ENCODE assay signal across 9 mouse cellular contexts in the genomic region with DNA sequence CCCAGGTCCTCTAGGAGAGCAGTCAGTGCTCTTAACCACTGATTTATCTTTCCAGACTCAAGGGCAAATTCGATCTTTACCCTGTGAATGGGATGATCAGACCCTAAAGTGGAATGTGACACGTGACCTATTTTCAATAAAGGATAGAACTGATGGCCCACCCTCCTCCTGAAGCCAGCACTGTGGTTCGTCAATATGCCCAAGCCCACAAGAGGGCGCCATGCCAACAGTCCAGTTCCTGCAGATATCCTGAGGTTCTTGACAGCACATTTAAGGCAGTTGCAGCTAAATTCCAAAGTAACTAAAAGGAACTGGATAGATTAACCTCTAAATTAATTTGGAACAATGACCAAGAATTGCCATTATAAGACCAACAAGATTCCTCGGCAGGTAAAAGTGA. TPM values are rescaled to one million over a fixed set of nuclear protein-coding genes. Genes with fewer than 3 reads are reported as not detected.
A peak's percentile ranks its signal among the peaks of the same experiment; 100 is the strongest.
DNase-seq lines count a peak whose midpoint lies in the region; ATAC-seq lines count a peak whose summit lies in the region.
"Had no signal": no experiment of that assay in that cellular context is flagged by ENCODE, and none has a peak within 500 bp of the region (broad histone marks: within the 10 kb centered on the region; RNA-seq: fewer than 3 reads in every experiment).

No protein-coding gene starts in this region.

- H3K36me3 ChIP-seq in heart, embryonic 10.5 days: no peaks in the 10 kb centered on the region
- no peaks in the 10 kb centered on the region for H3K36me3 ChIP-seq in neural tube, embryonic 11.5 days (ENCODE audit: control insufficient read depth, insufficient read depth, low read length)
- no peaks in the 10 kb centered on the region for H3K36me3 ChIP-seq in hindbrain, embryonic 12.5 days
- H3K36me3 ChIP-seq: embryonic facial prominence, embryonic 13.5 days had no signal

- H3K4me3 ChIP-seq in heart, embryonic 10.5 days: no peak overlapping the region
- no peak overlapping the region for H3K4me3 ChIP-seq in neural tube, embryonic 11.5 days (ENCODE audit: low read depth, low read length)
- no peak overlapping the region for H3K4me3 ChIP-seq in hindbrain, embryonic 12.5 days
- H3K4me3 ChIP-seq: embryonic facial prominence, embryonic 13.5 days had no signal

- no peaks in the 10 kb centered on the region for H3K9me3 ChIP-seq in heart, embryonic 10.5 days
- H3K9me3 ChIP-seq in neural tube, embryonic 11.5 days (ENCODE audit: control insufficient read depth, low read length): no peaks in the 10 kb centered on the region
- no peaks in the 10 kb centered on the region for H3K9me3 ChIP-seq in hindbrain, embryonic 12.5 days (replicated peaks)
- H3K9me3 ChIP-seq: embryonic facial prominence, embryonic 13.5 days had no signal

- peak; percentile 68 for DNase-seq in heart, adult 8-10 months (ENCODE audit: low spot score)
- DNase-seq in heart, embryonic 10.5 days (ENCODE audit: low spot score): no peak
- peak; percentile 72 for DNase-seq in right cerebral cortex, postnatal 4 days
- no peak for DNase-seq in right cerebral cortex, adult 18-20 months
- DNase-seq in adrenal gland, postnatal 36 days: peak; percentile 69 to 77
- peak; percentile 65 for DNase-seq in induced T-regulatory cell, adult 2 months (ENCODE audit: low read depth)
- DNase-seq in neural tube, embryonic 11.5 days (ENCODE audit: low spot score): peak; percentile 69

- H3K4me2 ChIP-seq in neural tube, embryonic 11.5 days (ENCODE audit: low read depth): no peak overlapping the region
- no peak overlapping the region for H3K4me2 ChIP-seq in hindbrain, embryonic 12.5 days (replicated peaks)
- H3K4me2 ChIP-seq: embryonic facial prominence, embryonic 13.5 days had no signal

- peaks cover 27% of the 10 kb centered on the region for H3K4me1 ChIP-seq in heart, embryonic 10.5 days
- peaks cover 17% of the 10 kb centered on the region for H3K4me1 ChIP-seq in neural tube, embryonic 11.5 days (ENCODE audit: control insufficient read depth, insufficient read depth, low read length)
- peaks cover 22% of the 10 kb centered on the region for H3K4me1 ChIP-seq in hindbrain, embryonic 12.5 days

- WGBS in heart, embryonic 10.5 days: 22% methylated on average over 5 of the region's 5 CpGs
- WGBS in neural tube, embryonic 11.5 days: 26% methylated on average over 5 of the region's 5 CpGs
- 23% methylated on average over 5 of the region's 5 CpGs for WGBS in hindbrain, embryonic 12.5 days

- no peak overlapping the region for H3K9ac ChIP-seq in neural tube, embryonic 11.5 days (ENCODE audit: low read length)
- no peak overlapping the region for H3K9ac ChIP-seq in hindbrain, embryonic 12.5 days

- H3K27me3 ChIP-seq in heart, embryonic 10.5 days (ENCODE audit: insufficient read depth, poor library complexity, severe bottlenecking): peaks cover 38% of the 10 kb centered on the region
- H3K27me3 ChIP-seq in neural tube, embryonic 11.5 days (ENCODE audit: control insufficient read depth, insufficient read depth, low read length): peaks cover 15% of the 10 kb centered on the region
- peaks cover 36% of the 10 kb centered on the region for H3K27me3 ChIP-seq in hindbrain, embryonic 12.5 days

- ATAC-seq in neural tube, embryonic 11.5 days (ENCODE audit: insufficient read depth, low FRiP score, low TSS enrichment): no peak
- no peak for ATAC-seq in hindbrain, embryonic 12.5 days (ENCODE audit: low FRiP score)

- H3K27ac ChIP-seq in heart, embryonic 10.5 days: no peak overlapping the region
- no peak overlapping the region for H3K27ac ChIP-seq in neural tube, embryonic 11.5 days (ENCODE audit: low read depth, low read length)
- no peak overlapping the region for H3K27ac ChIP-seq in hindbrain, embryonic 12.5 days
- H3K27ac ChIP-seq: embryonic facial prominence, embryonic 13.5 days had no signal

RNA-seq across cellular contexts. Expression of a gene that starts 3.5 kb away (rescaled TPM):
- total RNA-seq in heart, adult 8-10 months (2022): 1 to 10 TPM; 6.6 to 9.5 (median 7.1) TPM
- 8.7 and 13.5 TPM in 2 replicates for polyA plus RNA-seq in heart, embryonic 10.5 days (2016; fragmentation: Nextera tagmentation; extraction: Ambion mirVana)
- 1 to 10 TPM; 2.9 to 3.4 TPM for total RNA-seq in adrenal gland, postnatal 36 days (2021)
- polyA plus RNA-seq in neural tube, embryonic 11.5 days (2014; fragmentation: Nextera tagmentation; extraction: Ambion mirVana): 22.1 and 22.7 TPM in 2 replicates
- polyA plus RNA-seq in hindbrain, embryonic 12.5 days (2016; fragmentation: Nextera tagmentation; extraction: Ambion mirVana): 38.6 and 43.7 TPM in 2 replicates

RNA-seq across cellular contexts. Expression of a gene that starts 6.6 kb away (rescaled TPM):
- 100 to 1,000 TPM; 125 to 142 (median 127) TPM for total RNA-seq in heart, adult 8-10 months (2022)
- polyA plus RNA-seq in heart, embryonic 10.5 days (2016; fragmentation: Nextera tagmentation; extraction: Ambion mirVana): 125 and 140 TPM in 2 replicates
- 100 to 1,000 TPM; 159 to 168 TPM for total RNA-seq in adrenal gland, postnatal 36 days (2021)
- polyA plus RNA-seq in neural tube, embryonic 11.5 days (2014; fragmentation: Nextera tagmentation; extraction: Ambion mirVana): 145 and 153 TPM in 2 replicates
- polyA plus RNA-seq in hindbrain, embryonic 12.5 days (2016; fragmentation: Nextera tagmentation; extraction: Ambion mirVana): 154 and 159 TPM in 2 replicates

RNA-seq across cellular contexts. Expression of a gene that starts 24.9 kb away (rescaled TPM):
- total RNA-seq in heart, adult 8-10 months (2022): 10 to 100 TPM; 11.9 to 14.6 (median 12.7) TPM
- polyA plus RNA-seq in heart, embryonic 10.5 days (2016; fragmentation: Nextera tagmentation; extraction: Ambion mirVana): 27.7 and 33.2 TPM in 2 replicates
- 10 to 100 TPM; 20.3 to 22.6 TPM for total RNA-seq in adrenal gland, postnatal 36 days (2021)
- polyA plus RNA-seq in neural tube, embryonic 11.5 days (2014; fragmentation: Nextera tagmentation; extraction: Ambion mirVana): 43.8 and 45.5 TPM in 2 replicates
- 41.9 and 42.9 TPM in 2 replicates for polyA plus RNA-seq in hindbrain, embryonic 12.5 days (2016; fragmentation: Nextera tagmentation; extraction: Ambion mirVana)

RNA-seq across cellular contexts. Expression of a gene that starts 27.0 kb away (rescaled TPM):
- not detected for total RNA-seq in heart, adult 8-10 months (2022)
- polyA plus RNA-seq in heart, embryonic 10.5 days (2016; fragmentation: Nextera tagmentation; extraction: Ambion mirVana): 0.09 TPM in 1 of 2 replicates, not detected in the other
- not detected for total RNA-seq in adrenal gland, postnatal 36 days (2021)
- polyA plus RNA-seq in neural tube, embryonic 11.5 days (2014; fragmentation: Nextera tagmentation; extraction: Ambion mirVana): 0.31 and 0.35 TPM in 2 replicates
- 1.7 and 2.4 TPM in 2 replicates for polyA plus RNA-seq in hindbrain, embryonic 12.5 days (2016; fragmentation: Nextera tagmentation; extraction: Ambion mirVana)

Comparison
In these comparisons a context has a peak if more than half of its experiments do, and no peak if none do; other contexts are left out.
1. DNase-seq: peak in heart, adult 8-10 months (single experiment), right cerebral cortex, postnatal 4 days (single experiment), adrenal gland, postnatal 36 days (2 of 2), induced T-regulatory cell, adult 2 months (single experiment) and neural tube, embryonic 11.5 days (single experiment); none in heart, embryonic 10.5 days (single experiment) and right cerebral cortex, adult 18-20 months (single experiment).